Mouse (Mus musculus): Measurements from ENCODE around the gene Vps51.
A peak's percentile ranks its signal among the peaks of the same experiment; 100 is the strongest.
"Not testable (repeated sequence)": the region's sequence is repeated elsewhere in the genome, so short reads cannot be mapped to it uniquely, and the experiment has no call there.

The Vps51 gene

DNA sequence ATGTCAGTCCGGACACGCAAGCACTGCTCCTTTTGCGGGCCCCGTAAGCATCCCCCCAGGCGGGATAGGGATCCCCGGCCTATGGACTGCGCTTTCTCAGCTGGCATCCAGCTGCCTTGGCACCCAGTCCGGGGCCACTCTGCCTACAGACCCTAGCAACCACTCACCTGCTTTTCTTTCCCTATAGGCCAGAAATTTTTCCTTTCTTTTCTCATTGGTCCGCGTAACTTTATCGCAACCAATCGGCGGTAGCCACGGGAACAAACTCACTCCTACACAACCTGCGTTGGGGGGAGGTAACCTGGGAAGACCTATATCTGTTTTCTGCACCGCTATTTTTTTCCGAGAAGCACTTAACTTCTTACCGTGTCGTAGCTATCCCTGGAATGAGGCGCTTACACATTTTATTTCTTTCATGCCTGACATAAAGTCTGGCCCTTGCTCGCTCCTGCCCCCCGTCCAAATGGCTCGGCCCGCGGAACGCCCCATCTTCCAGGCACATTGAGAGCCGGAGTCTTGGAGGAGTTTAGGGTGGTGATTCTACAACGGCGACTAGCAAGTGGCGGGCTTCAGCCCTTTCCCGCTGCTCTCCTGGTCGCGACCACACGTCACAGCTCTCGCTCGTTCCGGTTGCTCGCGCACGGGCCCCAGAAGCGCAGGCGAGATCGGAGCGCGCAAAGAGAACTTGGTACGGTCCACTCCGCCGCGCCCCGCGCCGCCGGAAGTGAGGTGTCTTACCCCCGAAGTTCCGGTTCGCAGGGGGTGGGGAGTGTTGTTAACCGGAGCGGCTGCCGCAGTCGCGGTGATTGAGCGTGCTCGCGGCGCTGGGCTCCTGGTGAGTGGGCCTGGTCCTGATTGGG is 30.5 kb downstream of the Vps51 start, which contains the start of gene Syvn1:
Syvn1 (plus strand) TSS at position 283 of the 860 bp plus-strand sequence.
- Histone ChIP-seq H3K27me3 (ENCODE audit: control insufficient read depth, insufficient read depth, low read length, poor library complexity, severe bottlenecking) (no peaks in the 10 kb centered on the region), H3K36me3 (ENCODE audit: control insufficient read depth, insufficient read depth, low read length, poor library complexity, severe bottlenecking) (peaks cover 12% of the 10 kb centered on the region)
- DNase-seq (ENCODE audit: low read depth, low spot score) = peak; percentile 95

GRCm38 (mm10) chr19:6045366-6046293 is 31.4 kb downstream of the Vps51 start:
- H3K27me3 ChIP-seq (ENCODE audit: control insufficient read depth, insufficient read depth, low read length, poor library complexity, severe bottlenecking) = no peaks in the 10 kb centered on the region
- peak; percentile 78 for DNase-seq (ENCODE audit: low read depth, low spot score)
- peaks cover 9% of the 10 kb centered on the region for H3K36me3 ChIP-seq (ENCODE audit: control insufficient read depth, insufficient read depth, low read length, poor library complexity, severe bottlenecking)

DNA sequence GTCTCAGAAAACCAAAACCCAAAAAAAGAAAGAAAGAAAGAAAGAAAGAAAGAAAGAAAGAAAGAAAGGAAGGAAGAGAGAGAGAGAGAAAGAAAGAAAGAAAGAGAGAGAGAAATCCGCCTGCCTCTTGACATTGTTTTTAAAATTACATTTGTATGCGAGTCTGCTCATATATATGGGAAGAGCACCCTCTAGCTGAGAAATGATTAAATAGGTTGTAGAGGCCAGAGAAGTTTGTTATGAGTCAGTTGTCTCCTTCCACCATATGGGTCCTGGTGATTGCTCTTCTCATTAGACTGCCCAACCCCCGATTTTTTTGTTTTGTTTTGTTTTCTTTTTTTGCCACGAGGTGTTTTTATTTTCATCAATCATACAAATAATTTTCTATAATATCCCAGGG is 32.9 kb downstream of the Vps51 start:
- DNase-seq (ENCODE audit: low read depth, low spot score) = peak; percentile 77
- not testable (repeated sequence) for H3K36me3 ChIP-seq (ENCODE audit: control insufficient read depth, insufficient read depth, low read length, poor library complexity, severe bottlenecking); H3K27me3 ChIP-seq (ENCODE audit: control insufficient read depth, insufficient read depth, low read length, poor library complexity, severe bottlenecking)

GRCm38 (mm10) chr19:6042293-6042692 is 34.7 kb downstream of the Vps51 start:
- no peak for DNase-seq (ENCODE audit: low read depth, low spot score)
- no peaks in the 10 kb centered on the region for H3K27me3 ChIP-seq (ENCODE audit: control insufficient read depth, insufficient read depth, low read length, poor library complexity, severe bottlenecking)

GRCm38 (mm10) chr19:6040002-6040401 is 37.0 kb downstream of the Vps51 start:
- Histone ChIP-seq H3K27me3 (ENCODE audit: control insufficient read depth, insufficient read depth, low read length, poor library complexity, severe bottlenecking) (no peaks in the 10 kb centered on the region), H3K36me3 (ENCODE audit: control insufficient read depth, insufficient read depth, low read length, poor library complexity, severe bottlenecking) (no peaks in the 10 kb centered on the region)
- DNase-seq (ENCODE audit: low read depth, low spot score) = peak; percentile 51

More at GRCm38 (mm10) chr19:6042293-6042692, 34.7 kb downstream of the Vps51 start:
- no peaks in the 10 kb centered on the region for H3K36me3 ChIP-seq (ENCODE audit: control insufficient read depth, insufficient read depth, low read length, poor library complexity, severe bottlenecking)

DNA sequence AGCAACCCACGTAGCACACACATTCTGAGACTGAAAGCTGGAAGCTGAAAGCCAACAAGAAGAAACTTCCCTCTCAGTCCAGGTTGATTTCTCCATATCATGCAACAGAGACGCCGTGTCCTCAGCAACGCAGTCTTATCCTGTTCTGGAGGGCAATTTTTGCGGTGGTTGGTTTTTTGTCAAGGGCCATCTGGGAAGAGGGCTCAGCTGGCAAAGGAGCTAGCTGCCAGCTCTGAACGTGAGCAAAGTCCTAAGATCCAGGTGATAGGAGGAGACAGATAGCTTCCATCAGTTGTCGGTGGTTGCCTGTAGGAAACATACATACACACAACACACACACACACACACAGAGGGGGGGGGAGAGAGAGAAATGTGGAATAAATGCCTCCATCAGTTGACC is 38.7 kb downstream of the Vps51 start:
- Histone ChIP-seq H3K27me3 (ENCODE audit: control insufficient read depth, insufficient read depth, low read length, poor library complexity, severe bottlenecking) (no peaks in the 10 kb centered on the region), H3K36me3 (ENCODE audit: control insufficient read depth, insufficient read depth, low read length, poor library complexity, severe bottlenecking) (no peaks in the 10 kb centered on the region)
- no peak for DNase-seq (ENCODE audit: low read depth, low spot score)

GRCm38 (mm10) chr19:6037695-6038094 is 39.3 kb downstream of the Vps51 start:
- H3K27me3 ChIP-seq (ENCODE audit: control insufficient read depth, insufficient read depth, low read length, poor library complexity, severe bottlenecking) = no peaks in the 10 kb centered on the region
- no peak for DNase-seq (ENCODE audit: low read depth, low spot score)
- H3K36me3 ChIP-seq (ENCODE audit: control insufficient read depth, insufficient read depth, low read length, poor library complexity, severe bottlenecking) = no peaks in the 10 kb centered on the region

GRCm38 (mm10) chr19:6035966-6036585 is 41.0 kb downstream of the Vps51 start:
- Histone ChIP-seq H3K36me3 (ENCODE audit: control insufficient read depth, insufficient read depth, low read length, poor library complexity, severe bottlenecking) (no peaks in the 10 kb centered on the region), H3K27me3 (ENCODE audit: control insufficient read depth, insufficient read depth, low read length, poor library complexity, severe bottlenecking) (no peaks in the 10 kb centered on the region)
- no peak for DNase-seq (ENCODE audit: low read depth, low spot score)

DNA sequence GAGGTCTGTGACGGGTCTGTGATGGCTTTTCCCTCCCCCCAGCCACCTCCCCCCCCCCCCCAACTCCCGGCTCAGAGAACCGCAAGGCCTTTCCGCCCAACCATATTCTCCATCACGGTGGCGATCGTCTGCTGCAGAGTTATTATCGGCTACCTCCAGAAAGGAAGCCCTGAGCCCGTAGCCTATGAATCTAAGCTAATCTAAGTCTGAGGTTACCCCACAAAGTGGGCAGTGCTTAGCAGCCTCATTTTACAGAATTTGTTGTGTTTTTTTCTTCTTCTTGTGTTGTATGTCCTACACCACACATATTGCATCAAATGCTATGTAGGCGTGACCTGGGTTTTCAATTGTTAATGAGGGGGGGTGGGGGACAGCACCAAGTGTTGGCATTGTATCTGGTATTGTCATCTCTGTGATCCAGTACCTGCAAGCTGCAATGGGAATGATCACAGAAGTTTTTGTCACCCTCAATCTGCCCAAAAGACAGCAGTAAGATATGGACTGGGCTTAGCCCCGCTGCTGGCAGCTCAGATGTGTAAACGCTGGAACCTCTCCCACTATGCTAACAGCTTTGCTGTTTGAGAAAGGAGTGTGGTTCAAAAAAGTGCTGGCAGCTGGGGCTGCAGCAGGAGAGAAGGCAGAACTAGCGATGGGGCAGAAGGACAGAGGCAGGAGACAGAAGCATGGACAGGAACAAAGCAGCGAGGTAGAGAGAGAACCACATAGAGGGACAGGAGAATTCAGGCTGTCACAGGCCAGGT is 46.3 kb downstream of the Vps51 start:
- DNase-seq (ENCODE audit: low read depth, low spot score) = no peak
- Histone ChIP-seq H3K36me3 (ENCODE audit: control insufficient read depth, insufficient read depth, low read length, poor library complexity, severe bottlenecking) (no peaks in the 10 kb centered on the region), H3K27me3 (ENCODE audit: control insufficient read depth, insufficient read depth, low read length, poor library complexity, severe bottlenecking) (no peaks in the 10 kb centered on the region; the same call in 1 of the 2 replicates)

- no peaks in the 10 kb centered on the region; the same call in 1 of the 2 replicates for H3K27me3 ChIP-seq (ENCODE audit: control insufficient read depth, insufficient read depth, low read length, poor library complexity, severe bottlenecking)
- DNase-seq (ENCODE audit: low read depth, low spot score) = no peak
- H3K36me3 ChIP-seq (ENCODE audit: control insufficient read depth, insufficient read depth, low read length, poor library complexity, severe bottlenecking) = no peaks in the 10 kb centered on the region
Observed at GRCm38 (mm10) chr19:6029426-6029825, 47.6 kb downstream of the Vps51 start.

GRCm38 (mm10) chr19:6028991-6029390 is 48.0 kb downstream of the Vps51 start:
- no peak for DNase-seq (ENCODE audit: low read depth, low spot score)
- Histone ChIP-seq H3K36me3 (ENCODE audit: control insufficient read depth, insufficient read depth, low read length, poor library complexity, severe bottlenecking) (no peaks in the 10 kb centered on the region), H3K27me3 (ENCODE audit: control insufficient read depth, insufficient read depth, low read length, poor library complexity, severe bottlenecking) (no peaks in the 10 kb centered on the region; the same call in 1 of the 2 replicates)

DNA sequence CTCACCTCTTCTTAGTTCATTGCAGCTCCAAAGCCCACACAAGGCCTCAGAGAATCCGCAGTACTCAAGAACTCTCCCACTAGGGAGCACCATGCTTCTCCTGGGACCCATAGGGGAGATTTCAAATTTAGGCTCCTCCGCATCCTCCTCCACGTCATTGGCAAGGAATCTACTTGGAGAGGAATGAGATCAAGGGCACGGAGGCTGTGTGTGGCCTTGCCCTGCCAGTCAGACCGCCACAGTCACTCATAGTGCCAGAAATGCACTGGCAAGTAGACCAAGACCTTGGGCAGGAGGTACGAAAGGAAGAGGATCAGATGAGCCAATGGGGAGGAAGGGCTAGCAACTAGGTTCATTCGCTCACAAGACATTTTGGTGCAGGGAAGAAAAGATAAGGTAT is 53.1 kb downstream of the Vps51 start:
- no peaks in the 10 kb centered on the region; the same call in 1 of the 2 replicates for H3K27me3 ChIP-seq (ENCODE audit: control insufficient read depth, insufficient read depth, low read length, poor library complexity, severe bottlenecking)
- no peaks in the 10 kb centered on the region for H3K36me3 ChIP-seq (ENCODE audit: control insufficient read depth, insufficient read depth, low read length, poor library complexity, severe bottlenecking)
- DNase-seq (ENCODE audit: low read depth, low spot score) = no peak

DNA sequence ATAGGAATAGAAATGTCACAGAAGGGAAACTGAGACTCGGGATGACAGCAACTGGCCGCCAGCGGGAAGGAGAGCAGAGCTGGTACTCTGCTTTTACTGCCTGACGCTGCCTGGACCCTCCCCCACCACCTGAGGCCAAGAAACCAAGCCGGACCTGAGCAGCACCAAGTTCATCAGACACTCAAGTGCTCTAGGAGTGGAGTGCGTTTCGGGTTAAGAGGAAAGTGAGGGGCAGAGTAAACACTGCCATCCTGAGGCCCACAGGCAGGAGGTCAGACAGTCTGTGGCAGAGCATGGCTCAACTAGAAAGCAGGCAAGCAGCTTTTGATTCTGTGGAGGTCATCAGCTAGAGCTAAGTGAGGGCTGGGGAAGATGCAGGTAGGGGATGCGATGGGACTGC is 54.0 kb downstream of the Vps51 start:
- H3K36me3 ChIP-seq (ENCODE audit: control insufficient read depth, insufficient read depth, low read length, poor library complexity, severe bottlenecking) = no peaks in the 10 kb centered on the region
- H3K27me3 ChIP-seq (ENCODE audit: control insufficient read depth, insufficient read depth, low read length, poor library complexity, severe bottlenecking) = no peaks in the 10 kb centered on the region; the same call in 1 of the 2 replicates
- no peak for DNase-seq (ENCODE audit: low read depth, low spot score)

- no peaks in the 10 kb centered on the region for H3K27me3 ChIP-seq (ENCODE audit: control insufficient read depth, insufficient read depth, low read length, poor library complexity, severe bottlenecking)
- DNase-seq (ENCODE audit: low read depth, low spot score) = no peak
- H3K36me3 ChIP-seq (ENCODE audit: control insufficient read depth, insufficient read depth, low read length, poor library complexity, severe bottlenecking) = no peaks in the 10 kb centered on the region
Observed at GRCm38 (mm10) chr19:6020276-6020675, 56.8 kb downstream of the Vps51 start.
